Mouse (Mus musculus): ENCODE measurements at regions not wholly inside any gene's neighbourhood (a gene's known extent, or its start where the extent isn't known, plus 50 kb on each side); places are given as distances from the start of the nearest gene placed in this dataset.

DNA sequence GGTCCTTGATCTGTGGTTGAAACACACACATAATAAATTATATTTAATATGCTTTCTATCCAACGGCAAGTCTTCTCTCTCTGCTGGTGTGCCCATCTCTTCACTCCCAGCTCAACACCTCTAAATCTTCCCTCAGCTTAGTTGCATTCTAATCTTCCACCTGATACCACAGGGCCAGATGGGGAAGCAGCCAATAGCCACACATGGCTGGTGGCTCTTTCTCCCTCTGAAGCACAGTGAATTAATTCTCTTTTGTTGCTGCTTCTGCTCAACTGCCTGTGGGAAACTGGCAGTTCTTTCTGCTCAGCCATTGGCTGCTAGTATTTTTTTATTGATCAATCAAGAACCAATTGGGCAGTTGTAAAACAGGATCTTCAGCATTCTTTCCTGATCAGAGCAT is 750.0 kb downstream of the Serpinb8 start:
- DNase-seq = no peak

DNA sequence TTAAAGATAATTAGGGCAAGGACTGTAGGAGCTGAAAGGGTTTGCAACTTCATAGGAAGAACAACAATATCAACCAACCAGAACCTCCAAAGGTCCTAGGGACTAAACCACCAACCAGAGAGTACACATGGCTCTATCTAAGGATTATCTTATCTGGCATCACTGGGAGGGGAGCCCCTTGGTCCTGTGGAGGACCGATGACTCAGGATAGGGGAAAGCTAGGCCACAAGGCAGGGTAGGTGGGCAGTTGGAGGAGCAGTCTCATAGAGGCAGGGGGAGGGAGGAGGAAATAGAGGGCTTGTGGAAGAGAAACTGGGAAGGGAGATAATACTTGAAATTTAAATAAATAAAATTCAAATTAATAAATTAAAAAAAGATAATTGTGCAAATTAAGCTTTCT is 751.5 kb downstream of the Serpinb8 start:
- no peak for DNase-seq

- DNase-seq = no peak
Measured at GRCm38 (mm10) chr1:108363788-108364187, 774.0 kb downstream of the Serpinb8 start.

DNA sequence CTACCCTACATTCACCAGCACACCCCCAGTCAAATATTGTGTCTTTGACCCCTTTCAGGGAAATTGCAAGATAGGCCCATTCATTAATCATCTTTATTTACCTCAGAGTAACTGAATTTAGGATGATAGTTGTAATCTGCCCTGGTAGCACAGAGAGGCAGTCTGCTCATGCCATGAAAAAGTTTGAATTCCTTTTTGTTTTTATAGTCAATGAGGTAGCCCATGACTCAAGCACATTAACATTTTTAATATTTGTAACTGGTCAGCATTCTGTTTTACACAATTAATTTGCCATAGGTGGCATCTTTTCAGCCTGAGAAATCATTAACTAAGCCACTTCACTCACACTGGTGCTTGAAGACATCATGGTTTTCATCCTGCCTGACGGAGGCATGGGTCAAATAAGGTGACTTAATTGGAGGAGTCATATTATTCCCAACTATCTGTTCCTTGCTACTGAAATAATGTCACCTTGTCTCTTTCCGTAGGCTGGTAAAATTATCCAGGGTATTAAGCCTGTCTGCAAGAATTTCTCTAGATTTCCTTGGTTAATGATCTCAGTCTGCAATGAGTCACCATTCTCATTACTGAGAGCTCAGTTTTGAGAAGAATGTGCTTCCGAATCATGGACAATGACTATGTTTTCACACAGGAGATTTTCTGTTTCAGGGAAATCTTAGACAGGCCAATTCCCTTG is 780.2 kb downstream of the Serpinb8 start:
- DNase-seq = no peak

- no peak for DNase-seq
Measured at GRCm38 (mm10) chr1:108389930-108390329, 800.1 kb downstream of the Serpinb8 start.

- no peak for DNase-seq
Measured at GRCm38 (mm10) chr1:108390497-108390896, 800.7 kb downstream of the Serpinb8 start.

- DNase-seq = no peak
Measured at GRCm38 (mm10) chr1:108439845-108440244, 850.0 kb downstream of the Serpinb8 start.

GRCm38 (mm10) chr1:108452776-108453175 is 863.0 kb downstream of the Serpinb8 start:
- DNase-seq = no peak

- DNase-seq = no peak
Measured at GRCm38 (mm10) chr1:108472031-108472430, 882.2 kb downstream of the Serpinb8 start.

DNA sequence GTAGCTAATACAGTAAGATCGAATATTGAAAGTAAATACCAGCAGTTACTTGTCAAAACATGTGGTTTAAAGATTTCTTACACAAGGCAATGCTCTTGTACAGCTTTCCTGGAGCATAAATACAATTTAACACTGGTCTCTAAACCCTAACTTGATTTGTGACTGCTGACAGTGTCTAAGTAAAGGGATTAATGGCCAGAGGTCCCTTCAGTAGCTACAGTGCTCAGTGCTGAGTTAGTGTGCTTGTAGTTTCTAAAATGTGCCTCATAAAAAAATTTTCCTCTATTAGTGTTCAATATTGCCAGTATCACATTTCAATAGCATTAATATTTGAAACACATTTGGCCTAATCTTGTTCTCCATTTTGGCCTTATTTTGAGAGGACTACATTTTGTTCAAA is 909.0 kb downstream of the Serpinb8 start:
- no peak for DNase-seq

GRCm38 (mm10) chr1:108527424-108527823 is 937.6 kb downstream of the Serpinb8 start:
- peak; percentile 3 for DNase-seq

- DNase-seq = no peak
Measured at GRCm38 (mm10) chr1:108538238-108538637, 948.4 kb downstream of the Serpinb8 start.

GRCm38 (mm10) chr1:108548721-108549120 is 958.9 kb downstream of the Serpinb8 start:
- DNase-seq = no peak

DNA sequence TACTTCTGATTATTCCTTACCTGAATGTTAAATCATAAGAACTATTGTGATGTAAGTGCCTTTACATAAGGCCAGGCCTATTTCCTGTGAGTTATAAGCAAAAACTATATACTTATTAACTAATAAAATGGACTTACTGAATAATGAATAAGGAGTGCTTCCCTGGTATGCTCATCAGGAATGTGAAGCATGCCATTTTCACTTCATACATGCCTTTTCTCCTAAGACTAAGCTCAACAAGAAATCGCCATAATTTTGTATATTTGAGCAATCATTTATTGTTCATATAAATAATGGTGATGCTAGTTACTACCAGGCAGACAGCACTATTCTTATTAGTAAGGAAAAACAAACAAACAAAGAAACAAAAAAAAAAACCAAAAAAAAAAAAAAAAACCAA is 969.1 kb downstream of the Serpinb8 start:
- DNase-seq = no peak

DNA sequence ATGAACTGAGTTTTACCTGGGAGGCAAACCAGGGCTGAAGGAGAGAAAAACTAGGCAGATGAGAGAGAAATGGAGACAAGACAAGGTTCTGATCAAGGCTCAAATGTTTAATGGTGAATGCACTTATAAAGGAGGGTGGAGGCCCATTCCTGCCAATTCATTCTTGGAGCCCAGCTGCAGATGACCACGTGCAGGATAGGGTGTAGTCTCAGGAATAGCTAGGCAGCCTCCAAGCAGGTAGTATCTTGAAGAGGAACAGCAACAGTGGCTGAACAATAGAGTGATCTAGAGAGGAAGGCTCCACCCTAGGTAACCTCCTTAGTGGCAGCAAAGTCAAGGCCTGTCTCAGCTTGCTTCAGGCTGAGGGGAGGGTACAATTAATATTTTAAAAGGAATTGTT is 973.2 kb downstream of the Serpinb8 start:
- no peak for DNase-seq

DNA sequence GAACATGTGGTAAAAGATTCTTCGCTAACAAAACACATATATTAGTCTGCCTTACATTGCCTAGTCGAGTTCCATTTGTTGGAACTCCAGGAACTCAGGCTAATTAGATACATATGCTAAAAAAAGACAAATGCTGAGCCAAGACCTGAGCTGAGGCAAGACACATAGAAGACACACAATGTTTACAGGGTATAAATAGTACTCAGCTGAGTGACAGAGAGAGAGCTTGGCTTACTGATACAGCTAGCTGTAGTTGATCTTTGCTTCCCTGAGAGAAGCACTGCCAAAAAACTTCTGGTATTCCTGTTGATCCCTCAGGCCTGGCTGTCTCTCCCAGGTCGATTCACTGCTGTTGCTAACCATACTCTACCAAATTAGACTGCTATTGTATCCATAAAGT is 982.2 kb downstream of the Serpinb8 start:
- DNase-seq = no peak

GRCm38 (mm10) chr1:108572765-108573164 is 983.0 kb downstream of the Serpinb8 start:
- no peak for DNase-seq

DNA sequence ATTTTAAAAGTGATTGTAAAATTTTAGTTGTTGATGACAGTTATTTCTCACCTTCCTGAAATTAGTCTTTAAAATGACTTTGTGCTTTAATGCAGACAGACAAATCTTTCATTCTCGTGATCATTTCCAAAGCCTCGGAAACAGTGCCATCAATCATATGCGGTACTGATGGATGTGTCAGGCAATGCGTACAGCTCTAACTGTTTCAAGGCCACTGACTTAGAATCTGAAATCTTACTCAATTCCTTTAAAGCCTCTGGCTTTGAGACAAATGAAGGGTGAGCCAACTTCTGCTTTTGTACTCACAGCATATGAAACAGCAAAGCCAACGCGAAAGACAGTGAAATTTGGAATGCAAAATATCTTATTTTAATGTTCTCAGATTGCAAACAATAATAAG is 987.0 kb downstream of the Serpinb8 start:
- DNase-seq = no peak

DNA sequence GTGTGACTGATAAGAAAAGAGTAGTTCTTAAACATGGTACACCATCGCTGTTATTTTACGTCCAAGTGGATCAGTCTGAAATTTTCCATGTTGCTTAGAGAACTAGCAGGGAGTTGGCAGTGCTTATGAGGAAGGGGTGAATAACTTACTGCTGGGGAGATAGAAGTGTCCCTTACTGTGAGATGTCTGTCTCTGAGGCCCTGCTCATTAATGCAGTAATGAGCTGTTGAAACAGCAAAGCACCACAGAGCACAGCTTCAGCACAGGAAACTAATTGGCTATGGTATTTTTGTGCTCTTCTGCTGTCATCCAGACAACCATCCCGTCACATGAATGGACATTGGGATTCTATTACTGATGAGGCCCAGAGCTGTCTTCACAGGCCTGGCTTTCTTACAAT is 988.0 kb downstream of the Serpinb8 start:
- DNase-seq = no peak

GRCm38 (mm10) chr1:108592720-108593422 is 1003.1 kb downstream of the Serpinb8 start:
- no peak for DNase-seq

GRCm38 (mm10) chr1:108597129-108597528 is 1007.3 kb downstream of the Serpinb8 start:
- DNase-seq = no peak

All from layer of hippocampus, adult 9-11 months (tissue).